Mouse (Mus musculus) forebrain, embryonic 16.5 days (tissue): ENCODE measurements around the gene Wdr76. TPM values are rescaled to one million over a fixed set of nuclear protein-coding genes. Genes with fewer than 3 reads are reported as not detected.
"Not testable (repeated sequence)": the region's sequence is repeated elsewhere in the genome, so short reads cannot be mapped to it uniquely, and the experiment has no call there.

Experiments used
- ATAC-seq: fragments of 200-750 bp; cut with Nextera tagmentation; 2 replicates; pipeline ENCODE4 v1.8.0; 2017; ENCODE audit warnings: mild to moderate bottlenecking, moderate library complexity
- H3K27ac ChIP-seq: fragments of 300-500 bp; sonication (generic); 2 replicates; pipeline ENCODE4 v1.5.1; 2014; ENCODE audit warnings: low read length, control low read depth
- H3K27me3 ChIP-seq: fragments of 300-500 bp; sonication (generic); replicated peaks from 2 replicates; pipeline ENCODE4 v1.6.1; 2014; ENCODE audit warnings: low read length; ENCODE audit not compliant: control insufficient read depth, insufficient read depth
- H3K36me3 ChIP-seq: fragments of 300-500 bp; sonication (generic); 2 replicates; pipeline ENCODE4 v1.6.1; 2014; ENCODE audit not compliant: control insufficient read depth, insufficient read depth
- H3K4me1 ChIP-seq: fragments of 300-500 bp; sonication (generic); replicated peaks from 2 replicates; pipeline ENCODE4 v1.6.1; 2014; ENCODE audit warnings: low read length; ENCODE audit not compliant: control insufficient read depth, insufficient read depth
- H3K4me2 ChIP-seq: fragments of 300-500 bp; sonication (generic); 2 replicates; pipeline ENCODE4 v1.6.1; 2014; ENCODE audit warnings: mild to moderate bottlenecking, low read length, control low read depth
- H3K4me3 ChIP-seq: fragments of 300-500 bp; sonication (generic); replicated peaks from 2 replicates; pipeline ENCODE4 v1.5.1; 2014; ENCODE audit warnings: mild to moderate bottlenecking, low read length, control low read depth
- H3K9ac ChIP-seq: fragments of 300-500 bp; sonication (generic); replicated peaks from 2 replicates; pipeline ENCODE4 v1.6.1; 2014; ENCODE audit warnings: low read depth, low read length, control low read depth
- H3K9me3 ChIP-seq: fragments of 300-500 bp; sonication (generic); 2 replicates; pipeline ENCODE4 v1.6.1; 2016; ENCODE audit warnings: low read length; ENCODE audit not compliant: control insufficient read depth
- WGBS: fragments of 180-500 bp; shearing (Covaris S2); extraction: QIAGEN DNeasy Blood & Tissue Kit; methylation state at CpG from one replicate; pipeline ENCODE4 v1.1.7; 2014; 5-methylcytosine and 5-hydroxymethylcytosine counted together
- polyA plus RNA-seq: library from polyadenylated mRNA; unstranded; fragments of >200 nt; fragmentation: Nextera tagmentation; extraction: Ambion mirVana; gene quantifications from 2 replicates; pipeline ENCODE4 v1.2.1, GENCODE M21; 2015

Gene Wdr76
- 5.5 and 6.5 TPM in 2 replicates for polyA plus RNA-seq

- peak; percentile 97 for ATAC-seq
- not testable (repeated sequence) for H3K36me3 ChIP-seq, H3K9me3 ChIP-seq, H3K27me3 ChIP-seq
- peaks cover 11% of the 10 kb centered on the region for H3K4me1 ChIP-seq
- peak within 1 kb of the TSS; percentile 62 for H3K9ac ChIP-seq
- WGBS: 5% methylated on average over 40 of the region's 42 CpGs
- H3K4me2 ChIP-seq: peak within 1 kb of the TSS; percentile 62
- peak within 1 kb of the TSS; percentile 62 for H3K27ac ChIP-seq
- H3K4me3 ChIP-seq: peak within 1 kb of the TSS; percentile 63
These were observed at the start of gene Wdr76, which contains the start of gene Mfap1a for GRCm38 (mm10) chr2:121505942-121506882. Gene Wdr76 (plus strand): TSS chr2:121506723. Gene Mfap1a (minus strand): TSS chr2:121506665.

- no peak for ATAC-seq
These were observed 46.5 kb upstream of the Wdr76 start for GRCm38 (mm10) chr2:121460071-121460470.

GRCm38 (mm10) chr2:121468982-121469381, 37.5 kb upstream of the Wdr76 start:
- no CpG with 5 or more reads among the region's 6 CpGs for WGBS
- H3K4me2 ChIP-seq, H3K27me3 ChIP-seq: not testable (repeated sequence)

More at GRCm38 (mm10) chr2:121460071-121460470, 46.5 kb upstream of the Wdr76 start:
- Histone ChIP-seq H3K4me2 (no peak overlapping the region), H3K27ac (no peak overlapping the region), H3K9ac (no peak overlapping the region), H3K27me3 (no peaks in the 10 kb centered on the region), H3K4me3 (no peak overlapping the region), H3K4me1 (peaks cover 11% of the 10 kb centered on the region), H3K36me3 (peaks cover 8% of the 10 kb centered on the region; the same call in 1 of the 2 replicates), H3K9me3 (no peaks in the 10 kb centered on the region)
- WGBS: 60% methylated on average over 2 of the region's 2 CpGs

GRCm38 (mm10) chr2:121472783-121473182, 33.7 kb upstream of the Wdr76 start:
- not testable (repeated sequence) for H3K4me2 ChIP-seq, H3K9me3 ChIP-seq, H3K36me3 ChIP-seq, H3K27me3 ChIP-seq, H3K4me1 ChIP-seq, H3K9ac ChIP-seq, H3K4me3 ChIP-seq, ATAC-seq, H3K27ac ChIP-seq
- WGBS: 97% methylated on average over 3 of the region's 3 CpGs

More at GRCm38 (mm10) chr2:121468982-121469381, 37.5 kb upstream of the Wdr76 start:
- H3K27ac ChIP-seq, ATAC-seq, H3K4me3 ChIP-seq, H3K9ac ChIP-seq, H3K4me1 ChIP-seq, H3K36me3 ChIP-seq, H3K9me3 ChIP-seq: not testable (repeated sequence)

- H3K4me1 ChIP-seq, H3K9me3 ChIP-seq, H3K27me3 ChIP-seq, H3K36me3 ChIP-seq: not testable (repeated sequence)
- peak; percentile 98 for ATAC-seq
- 5% methylated on average over 39 of the region's 41 CpGs for WGBS
- peak within 1 kb of the TSS; percentile 63 for H3K9ac ChIP-seq
- peak within 1 kb of the TSS; percentile 63 for H3K27ac ChIP-seq
- H3K4me3 ChIP-seq: peak within 1 kb of the TSS; percentile 67
- H3K4me2 ChIP-seq: peak within 1 kb of the TSS; percentile 75
These were observed 33.0 kb upstream of the Wdr76 start, which contains the start of gene Mfap1b for GRCm38 (mm10) chr2:121473301-121474179. Gene Mfap1b (minus strand): TSS chr2:121474067.

- H3K36me3 ChIP-seq: no peaks in the 10 kb centered on the region
- H3K4me1 ChIP-seq: peaks cover 6% of the 10 kb centered on the region; the same call in 1 of the 2 replicates
- H3K4me2 ChIP-seq: peak overlapping the region; percentile 75
- peak overlapping the region; percentile 63; the same call in 1 of the 2 replicates for H3K9ac ChIP-seq
- no peaks in the 10 kb centered on the region for H3K9me3 ChIP-seq
- peak overlapping the region; percentile 67 for H3K4me3 ChIP-seq
- peak overlapping the region; percentile 63 for H3K27ac ChIP-seq
- WGBS: 34% methylated on average over 8 of the region's 8 CpGs
- H3K27me3 ChIP-seq: no peaks in the 10 kb centered on the region
- ATAC-seq: no peak
These were observed 32.4 kb upstream of the Wdr76 start for GRCm38 (mm10) chr2:121474180-121474535.

GRCm38 (mm10) chr2:121475306-121475705, 31.2 kb upstream of the Wdr76 start:
- H3K27ac ChIP-seq, H3K4me2 ChIP-seq, H3K36me3 ChIP-seq, H3K27me3 ChIP-seq, H3K9me3 ChIP-seq, H3K9ac ChIP-seq, ATAC-seq, H3K4me1 ChIP-seq, H3K4me3 ChIP-seq: not testable (repeated sequence)
- 93% methylated on average over 2 of the region's 2 CpGs for WGBS

- no peaks in the 10 kb centered on the region for H3K27me3 ChIP-seq
- no peaks in the 10 kb centered on the region for H3K36me3 ChIP-seq
- H3K27ac ChIP-seq: no peak overlapping the region
- H3K4me2 ChIP-seq: no peak overlapping the region
- no peak overlapping the region for H3K9ac ChIP-seq
- 78% methylated on average over 3 of the region's 3 CpGs for WGBS
- H3K4me1 ChIP-seq: peaks cover 6% of the 10 kb centered on the region; the same call in 1 of the 2 replicates
- no peaks in the 10 kb centered on the region for H3K9me3 ChIP-seq
- ATAC-seq: no peak
- H3K4me3 ChIP-seq: no peak overlapping the region
These were observed 28.8 kb upstream of the Wdr76 start for GRCm38 (mm10) chr2:121477491-121478266.
